Comparison of ENCODE assay signal across 17 mouse cellular contexts in the genomic region with DNA sequence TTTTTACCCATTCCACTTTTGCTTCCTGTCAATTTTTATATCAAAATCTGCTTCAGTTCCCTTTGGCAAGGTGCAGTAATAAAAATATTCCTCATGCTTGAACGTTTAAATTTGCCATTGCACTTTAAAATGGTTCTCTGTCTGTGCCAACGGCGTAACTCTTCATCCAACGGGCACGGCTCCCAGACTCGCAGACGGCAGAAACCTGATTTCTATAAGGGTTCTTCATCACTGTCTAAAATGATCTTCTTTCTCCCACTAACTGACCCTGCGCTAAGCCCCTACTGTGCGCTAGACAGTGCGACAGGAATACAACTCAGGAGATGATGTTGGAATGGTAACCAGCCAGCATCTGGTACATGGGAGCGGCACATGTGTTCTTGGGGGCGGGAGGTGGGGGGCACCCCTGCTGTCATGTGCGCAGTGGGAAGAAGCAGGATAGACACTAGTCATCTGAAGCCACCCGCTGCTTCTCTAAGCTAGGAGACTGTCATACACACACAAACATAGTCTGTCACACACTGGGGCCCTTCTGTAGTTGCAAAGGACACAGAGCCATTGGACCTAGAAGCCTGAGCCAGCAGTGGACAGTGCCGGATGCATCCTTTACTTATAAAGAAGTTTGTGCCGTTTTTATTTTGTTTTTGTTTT.
DNase-seq lines count a peak whose midpoint lies in the region; ATAC-seq and TF ChIP-seq lines count a peak whose summit lies in the region.
"Had no signal": no experiment of that assay in that cellular context is flagged by ENCODE, and none has a peak within 500 bp of the region (broad histone marks: within the 10 kb centered on the region; RNA-seq: fewer than 3 reads in every experiment).

No protein-coding gene starts in this region.

- H3K36me3 ChIP-seq in hindbrain, postnatal 0 days (ENCODE audit: insufficient read depth, low read length): no peaks in the 10 kb centered on the region
- no peaks in the 10 kb centered on the region for H3K36me3 ChIP-seq in hindbrain, embryonic 12.5 days
- no peaks in the 10 kb centered on the region for H3K36me3 ChIP-seq in intestine, embryonic 15.5 days
- H3K36me3 ChIP-seq: heart, embryonic 13.5 days; hindbrain, embryonic 13.5 days; liver, embryonic 15.5 days had no signal

- H3K4me1 ChIP-seq in hindbrain, postnatal 0 days (ENCODE audit: insufficient read depth, low read length): no peaks in the 10 kb centered on the region
- no peaks in the 10 kb centered on the region for H3K4me1 ChIP-seq in hindbrain, embryonic 12.5 days
- no peaks in the 10 kb centered on the region for H3K4me1 ChIP-seq in intestine, embryonic 15.5 days (replicated peaks)
- H3K4me1 ChIP-seq: heart, embryonic 13.5 days; hindbrain, embryonic 13.5 days; liver, embryonic 15.5 days had no signal

- H3K9ac ChIP-seq in hindbrain, postnatal 0 days (replicated peaks; ENCODE audit: low read length): no peak overlapping the region
- no peak overlapping the region for H3K9ac ChIP-seq in hindbrain, embryonic 12.5 days
- no peak overlapping the region for H3K9ac ChIP-seq in intestine, embryonic 15.5 days
- H3K9ac ChIP-seq: heart, embryonic 13.5 days; hindbrain, embryonic 13.5 days; liver, embryonic 15.5 days had no signal

- WGBS in hindbrain, postnatal 0 days: 85% methylated on average over 16 of the region's 16 CpGs
- WGBS in hindbrain, embryonic 12.5 days: 94% methylated on average over 16 of the region's 16 CpGs
- WGBS in intestine, embryonic 15.5 days: 93% methylated on average over 16 of the region's 16 CpGs

- H3K27ac ChIP-seq in hindbrain, postnatal 0 days: no peak overlapping the region
- H3K27ac ChIP-seq in hindbrain, embryonic 12.5 days: no peak overlapping the region
- H3K27ac ChIP-seq in intestine, embryonic 15.5 days: no peak overlapping the region
- H3K27ac ChIP-seq: gastrocnemius, adult 2 months; heart, embryonic 13.5 days; hindbrain, embryonic 13.5 days; liver, embryonic 15.5 days; macrophage; stomach, postnatal 0 days had no signal

- H3K4me2 ChIP-seq in hindbrain, postnatal 0 days (ENCODE audit: low read depth, low read length): no peak overlapping the region
- no peak overlapping the region for H3K4me2 ChIP-seq in hindbrain, embryonic 12.5 days (replicated peaks)
- H3K4me2 ChIP-seq in intestine, embryonic 15.5 days (replicated peaks): no peak overlapping the region
- H3K4me2 ChIP-seq: heart, embryonic 13.5 days; hindbrain, embryonic 13.5 days; liver, embryonic 15.5 days had no signal

- no peak overlapping the region for H3K4me3 ChIP-seq in hindbrain, postnatal 0 days (ENCODE audit: low read length)
- H3K4me3 ChIP-seq in hindbrain, embryonic 12.5 days: no peak overlapping the region
- no peak overlapping the region for H3K4me3 ChIP-seq in intestine, embryonic 15.5 days (replicated peaks)
- H3K4me3 ChIP-seq: gastrocnemius, adult 2 months; heart, embryonic 13.5 days; hindbrain, embryonic 13.5 days; liver, embryonic 15.5 days had no signal

- no peaks in the 10 kb centered on the region for H3K27me3 ChIP-seq in hindbrain, postnatal 0 days (ENCODE audit: insufficient read depth, low read length)
- no peaks in the 10 kb centered on the region for H3K27me3 ChIP-seq in hindbrain, embryonic 12.5 days
- no peaks in the 10 kb centered on the region for H3K27me3 ChIP-seq in intestine, embryonic 15.5 days (replicated peaks)
- H3K27me3 ChIP-seq: heart, embryonic 13.5 days; hindbrain, embryonic 13.5 days; liver, embryonic 15.5 days had no signal

- peak; percentile 9 for DNase-seq in hindbrain, postnatal 0 days (ENCODE audit: low spot score)
- DNase-seq in frontal cortex, postnatal 10 days (ENCODE audit: low spot score in 2 of 2): peak; percentile 21 to 29
- DNase-seq in layer of hippocampus, postnatal 36 days: peak; percentile 38
- peak; percentile 63 for DNase-seq in right cerebral cortex, postnatal 14 days
- no peak for DNase-seq in adipocyte (ENCODE audit: low spot score)
- DNase-seq in gastrocnemius, postnatal 25 days: no peak
- DNase-seq: adrenal gland, adult 8-10 months; gastrocnemius, adult 2 months; kidney, adult 8-10 months; spleen, adult 18-20 months had no signal

- no peak for ATAC-seq in hindbrain, postnatal 0 days
- ATAC-seq in hindbrain, embryonic 12.5 days (ENCODE audit: low FRiP score): no peak
- no peak for ATAC-seq in intestine, embryonic 15.5 days

- peaks cover 5% of the 10 kb centered on the region for H3K9me3 ChIP-seq in hindbrain, postnatal 0 days (ENCODE audit: low read length)
- peaks cover 14% of the 10 kb centered on the region for H3K9me3 ChIP-seq in hindbrain, embryonic 12.5 days (replicated peaks)
- H3K9me3 ChIP-seq in intestine, embryonic 15.5 days: no peaks in the 10 kb centered on the region
- H3K9me3 ChIP-seq: liver, embryonic 15.5 days had no signal

- no peak for TF ChIP-seq CTCF in hindbrain, postnatal 0 days (IDR thresholded peaks at IDR 0.05; ENCODE audit: low read depth)

Comparison
In these comparisons a context has a peak if more than half of its experiments do, and no peak if none do; other contexts are left out.
1. DNase-seq: peak in hindbrain, postnatal 0 days (single experiment), frontal cortex, postnatal 10 days (2 of 2), layer of hippocampus, postnatal 36 days (2 of 2) and right cerebral cortex, postnatal 14 days (single experiment); none in adipocyte (single experiment) and gastrocnemius, postnatal 25 days (single experiment).